Mouse (Mus musculus): ENCODE results near the gene Sumf1. TPM values are rescaled to one million over a fixed set of nuclear protein-coding genes. Genes with fewer than 3 reads are reported as not detected.

Gene Sumf1
- 10 to 100 TPM; 19.8 to 21.5 TPM for total RNA-seq (2023)

GRCm38 (mm10) chr6:108184847-108185684 is at the start of gene Sumf1:
Sumf1 (minus strand) TSS chr6:108185582.

DNA sequence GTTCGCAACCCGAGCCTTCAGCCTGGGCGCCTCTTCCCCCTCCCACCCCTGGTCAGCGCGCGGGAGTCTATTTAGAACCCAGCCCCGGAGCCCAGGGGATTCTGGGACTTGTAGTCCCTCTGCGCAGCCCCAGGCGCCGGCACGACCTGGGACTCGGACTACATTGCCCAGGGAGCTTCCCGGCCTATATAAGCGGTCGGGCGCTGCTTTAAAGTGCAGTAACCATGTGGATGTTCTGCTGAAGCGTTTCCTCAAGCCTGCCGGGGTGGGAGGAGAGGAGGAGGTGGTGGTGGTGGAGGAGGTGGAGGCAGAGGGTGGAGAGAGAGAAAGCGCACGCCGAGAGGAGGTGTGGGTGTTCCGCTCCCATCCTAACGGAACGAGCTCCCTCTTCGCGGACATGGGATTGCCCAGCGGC is 27.5 kb upstream of the Sumf1 start, which contains the start of gene Itpr1:
Gene Itpr1, plus strand, starts transcription at position 216 of the 415 bp plus-strand sequence.

GRCm38 (mm10) chr6:108064918-108065526 is 120.4 kb downstream of the Sumf1 start, which contains the start of gene Setmar:
Setmar (plus strand) TSS chr6:108065045.

Other genes with a start within 250 kb of the Sumf1 start
- gene Setmar, start 120.5 kb downstream of the Sumf1 start, total RNA-seq (2023): 1 to 10 TPM; 2.9 to 3.9 TPM
- 100 to 1,000 TPM; 148 to 159 TPM for gene Itpr1, start 27.5 kb upstream of the Sumf1 start, total RNA-seq (2023)